Mouse (Mus musculus) lung, adult 2 months (tissue): ENCODE measurements around the gene Csnk1g1.

Source experiments
- CTCF ChIP-seq: fragments of 200-500 bp; IDR thresholded peaks from 2 replicates; pipeline ENCODE4 v1.5.1; 2011; ENCODE audit warnings: mild to moderate bottlenecking, low read length, control low read depth; ENCODE audit not compliant: insufficient read depth
- POLR2A ChIP-seq: fragments of 200-500 bp; IDR thresholded peaks from 2 replicates; pipeline ENCODE4 v1.6.1; 2011; ENCODE audit warnings: low read depth, mild to moderate bottlenecking, control low read depth, low read length, borderline replicate concordance; ENCODE audit errors: extremely low read depth

DNA sequence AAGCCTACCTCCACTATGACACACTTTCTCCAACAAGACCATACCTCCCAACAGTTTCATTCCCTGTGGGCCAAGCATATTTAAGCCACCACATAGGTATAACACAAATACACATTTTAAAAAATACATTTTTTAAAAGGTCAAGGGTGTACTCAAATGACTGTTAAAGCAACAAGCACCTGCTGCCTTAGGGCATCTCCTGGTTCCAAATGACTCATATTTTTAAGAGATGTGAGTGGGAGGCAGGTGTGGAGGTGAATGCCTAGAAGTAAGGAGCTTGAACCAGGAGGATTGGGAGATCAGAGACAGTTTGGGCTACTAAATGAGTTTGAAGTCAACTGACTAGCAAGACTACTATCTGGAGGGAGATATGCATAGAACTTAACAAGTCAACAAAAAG is 21.1 kb downstream of the Csnk1g1 start:
- TF ChIP-seq CTCF (no peak), POLR2A (no peak)
